Mouse (Mus musculus) kidney, adult 8-10 months (tissue): ENCODE data around the gene 2310011J03Rik.
"Not testable (repeated sequence)": the region's sequence is repeated elsewhere in the genome, so short reads cannot be mapped to it uniquely, and the experiment has no call there.

Experiments
- DNase-seq, 2 experiments: peaks; one replicate each; pipeline ENCODE4 v3.0.0; 2022

Gene 2310011J03Rik

GRCm38 (mm10) chr10:80320340-80320760 is at the start of gene 2310011J03Rik:
TSS of gene 2310011J03Rik (minus strand) at chr10:80320537.
- DNase-seq = peak; percentile 91 to 96

- DNase-seq = no peak
These were observed 48.1 kb upstream of the 2310011J03Rik start for GRCm38 (mm10) chr10:80368392-80368791.

GRCm38 (mm10) chr10:80367954-80368353 is 47.6 kb upstream of the 2310011J03Rik start:
- DNase-seq = no peak

- no peak for DNase-seq
These were observed 45.4 kb upstream of the 2310011J03Rik start for GRCm38 (mm10) chr10:80365736-80366135.

- DNase-seq = no peak
These were observed 43.4 kb upstream of the 2310011J03Rik start for GRCm38 (mm10) chr10:80363734-80364133.

GRCm38 (mm10) chr10:80357994-80358639 is 37.8 kb upstream of the 2310011J03Rik start:
- peak in 1 of 2 experiments; percentile 59 for DNase-seq

GRCm38 (mm10) chr10:80357336-80357735 is 37.0 kb upstream of the 2310011J03Rik start:
- no peak for DNase-seq

- DNase-seq = no peak
These were observed 36.4 kb upstream of the 2310011J03Rik start for GRCm38 (mm10) chr10:80356737-80357136.

GRCm38 (mm10) chr10:80356001-80356682 is 35.8 kb upstream of the 2310011J03Rik start, which contains the start of gene Plk5:
TSS of gene Plk5 (plus strand) at chr10:80356459.
- no peak for DNase-seq

- no peak for DNase-seq
These were observed 35.1 kb upstream of the 2310011J03Rik start for GRCm38 (mm10) chr10:80355431-80355830.

- DNase-seq = no peak
These were observed 32.4 kb upstream of the 2310011J03Rik start for GRCm38 (mm10) chr10:80352727-80353126.

GRCm38 (mm10) chr10:80351896-80352295 is 31.6 kb upstream of the 2310011J03Rik start:
- DNase-seq = peak; percentile 74 to 83

GRCm38 (mm10) chr10:80350292-80350691 is 30.0 kb upstream of the 2310011J03Rik start:
- peak; percentile 73 to 92 for DNase-seq

GRCm38 (mm10) chr10:80348981-80349380 is 28.6 kb upstream of the 2310011J03Rik start:
- no peak for DNase-seq

- DNase-seq = no peak
These were observed 28.0 kb upstream of the 2310011J03Rik start, which contains the start of gene Adamtsl5 for GRCm38 (mm10) chr10:80348244-80348781. TSS of gene Adamtsl5 (minus strand) at chr10:80348412.

GRCm38 (mm10) chr10:80347514-80347967 is 27.2 kb upstream of the 2310011J03Rik start:
- DNase-seq = no peak

- not testable (repeated sequence) for DNase-seq
These were observed 25.6 kb upstream of the 2310011J03Rik start for GRCm38 (mm10) chr10:80345929-80346328.

GRCm38 (mm10) chr10:80345122-80345521 is 24.8 kb upstream of the 2310011J03Rik start:
- no peak for DNase-seq

- peak in 1 of 2 experiments; percentile 60 for DNase-seq
These were observed 23.9 kb upstream of the 2310011J03Rik start for GRCm38 (mm10) chr10:80344131-80344661.

GRCm38 (mm10) chr10:80343425-80343895 is 23.1 kb upstream of the 2310011J03Rik start:
- no peak for DNase-seq

GRCm38 (mm10) chr10:80342749-80343424 is 22.6 kb upstream of the 2310011J03Rik start:
- no peak for DNase-seq

- DNase-seq = no peak
These were observed 22.0 kb upstream of the 2310011J03Rik start for GRCm38 (mm10) chr10:80342305-80342748.
